Mouse (Mus musculus) intestine, embryonic 16.5 days (tissue): ENCODE measurements around the gene St3gal3. TPM values are rescaled to one million over a fixed set of nuclear protein-coding genes. Genes with fewer than 3 reads are reported as not detected.

ENCODE experiments used
- ATAC-seq: fragments of 200-750 bp; cut with Nextera tagmentation; 2 replicates; pipeline ENCODE4 v1.8.0; 2017; ENCODE audit warnings: moderate TSS enrichment, moderate library complexity
- H3K27ac ChIP-seq: fragments of 300-500 bp; sonication (generic); 2 replicates; pipeline ENCODE4 v1.5.1; 2014; ENCODE audit warnings: mild to moderate bottlenecking, low read length
- H3K27me3 ChIP-seq: fragments of 300-500 bp; sonication (generic); replicated peaks from 2 replicates; pipeline ENCODE4 v1.6.1; 2014; ENCODE audit warnings: low read length, control low read depth, mixed read lengths; ENCODE audit not compliant: control insufficient read depth, insufficient read depth
- H3K36me3 ChIP-seq: fragments of 300-500 bp; sonication (generic); 2 replicates; pipeline ENCODE4 v1.6.1; 2014; ENCODE audit warnings: low read length, control low read depth; ENCODE audit not compliant: control insufficient read depth, insufficient read depth
- H3K4me1 ChIP-seq: fragments of 300-500 bp; sonication (generic); 2 replicates; pipeline ENCODE4 v1.6.1; 2014; ENCODE audit warnings: low read length, control low read depth, mixed read lengths; ENCODE audit not compliant: control insufficient read depth, insufficient read depth
- H3K4me2 ChIP-seq: fragments of 300-500 bp; sonication (generic); 2 replicates; pipeline ENCODE4 v1.6.1; 2014; ENCODE audit warnings: low read depth, low read length, control low read depth
- H3K4me3 ChIP-seq: fragments of 300-500 bp; sonication (generic); 2 replicates; pipeline ENCODE4 v1.5.1; 2014; ENCODE audit warnings: mild to moderate bottlenecking, low read length
- H3K9ac ChIP-seq: fragments of 300-500 bp; sonication (generic); 2 replicates; pipeline ENCODE4 v1.6.1; 2014; ENCODE audit warnings: low read depth, low read length
- H3K9me3 ChIP-seq: fragments of 300-500 bp; sonication (generic); 2 replicates; pipeline ENCODE4 v1.6.1; 2016; ENCODE audit warnings: low read length, control low read depth; ENCODE audit not compliant: control insufficient read depth
- WGBS: fragments of 180-500 bp; shearing (Covaris S2); extraction: QIAGEN DNeasy Blood & Tissue Kit; methylation state at CpG from one replicate; pipeline ENCODE4 v1.1.7; 2014; 5-methylcytosine and 5-hydroxymethylcytosine counted together
- polyA plus RNA-seq: library from polyadenylated mRNA; unstranded; fragments of >200 nt; fragmentation: Nextera tagmentation; extraction: Ambion mirVana; gene quantifications from 2 replicates; pipeline ENCODE4 v1.2.1, GENCODE M21; 2015

Gene St3gal3
- polyA plus RNA-seq, 1 experiment from 2014 or later, result 8.6 TPM

- H3K27ac ChIP-seq, result no peak overlapping the region
- H3K4me1 ChIP-seq, result peaks cover 18% of the 10 kb centered on the region
- 0 out of 2 replicates have a peak, but pooled peaks cover 5% of the 10 kb centered on the region for H3K36me3 ChIP-seq
- H3K4me3 ChIP-seq, result no peak overlapping the region
- no peaks in the 10 kb centered on the region for H3K9me3 ChIP-seq
- H3K27me3 ChIP-seq, result no peaks in the 10 kb centered on the region
- no peak overlapping the region for H3K4me2 ChIP-seq
- ATAC-seq, result no peak
- no peak overlapping the region for H3K9ac ChIP-seq
- WGBS, result 65% methylated on average over 8 of the region's 8 CpGs
These were observed 225.8 kb downstream of the St3gal3 start for GRCm38 (mm10) chr4:117908834-117909453.

GRCm38 (mm10) chr4:117906196-117906595 is 228.5 kb downstream of the St3gal3 start:
- Histone ChIP-seq H3K9me3 (no peaks in the 10 kb centered on the region), H3K36me3 (peaks cover 12% of the 10 kb centered on the region), H3K4me2 (no peak overlapping the region), H3K27me3 (no peaks in the 10 kb centered on the region), H3K27ac (no peak overlapping the region), H3K9ac (no peak overlapping the region), H3K4me3 (no peak overlapping the region), H3K4me1 (peaks cover 3% of the 10 kb centered on the region; the same call in 1 of the 2 replicates)
- no peak for ATAC-seq
- WGBS, result 82% methylated on average over 3 of the region's 3 CpGs

GRCm38 (mm10) chr4:117904761-117905160 is 230.0 kb downstream of the St3gal3 start:
- Histone ChIP-seq H3K4me3 (no peak overlapping the region), H3K9me3 (no peaks in the 10 kb centered on the region), H3K4me1 (peaks cover 3% of the 10 kb centered on the region; the same call in 1 of the 2 replicates), H3K27me3 (no peaks in the 10 kb centered on the region), H3K4me2 (no peak overlapping the region), H3K36me3 (peaks cover 23% of the 10 kb centered on the region), H3K9ac (no peak overlapping the region), H3K27ac (no peak overlapping the region)
- ATAC-seq, result no peak
- WGBS, result 92% methylated on average over 8 of the region's 8 CpGs

- 94% methylated on average over 10 of the region's 10 CpGs for WGBS
These were observed 230.6 kb downstream of the St3gal3 start for GRCm38 (mm10) chr4:117904094-117904493.

GRCm38 (mm10) chr4:117898111-117898510 is 236.6 kb downstream of the St3gal3 start:
- H3K9me3 ChIP-seq, result no peaks in the 10 kb centered on the region
- ATAC-seq, result no peak
- H3K4me2 ChIP-seq, result no peak overlapping the region
- WGBS, result 71% methylated on average over 3 of the region's 3 CpGs
- H3K36me3 ChIP-seq, result peaks cover 18% of the 10 kb centered on the region
- H3K4me1 ChIP-seq, result no peaks in the 10 kb centered on the region
- no peak overlapping the region for H3K9ac ChIP-seq
- H3K27me3 ChIP-seq, result no peaks in the 10 kb centered on the region
- H3K4me3 ChIP-seq, result no peak overlapping the region
- H3K27ac ChIP-seq, result no peak overlapping the region

More at GRCm38 (mm10) chr4:117904094-117904493, 230.6 kb downstream of the St3gal3 start:
- Histone ChIP-seq H3K4me1 (peaks cover 3% of the 10 kb centered on the region; the same call in 1 of the 2 replicates), H3K4me3 (no peak overlapping the region), H3K27ac (no peak overlapping the region), H3K9me3 (no peaks in the 10 kb centered on the region), H3K27me3 (no peaks in the 10 kb centered on the region), H3K4me2 (no peak overlapping the region), H3K36me3 (peaks cover 23% of the 10 kb centered on the region), H3K9ac (no peak overlapping the region)
- ATAC-seq, result no peak

GRCm38 (mm10) chr4:117896031-117896430 is 238.7 kb downstream of the St3gal3 start:
- H3K27me3 ChIP-seq, result no peaks in the 10 kb centered on the region
- peaks cover 7% of the 10 kb centered on the region for H3K4me1 ChIP-seq
- no peak overlapping the region for H3K4me3 ChIP-seq
- 93% methylated on average over 6 of the region's 6 CpGs for WGBS
- H3K4me2 ChIP-seq, result no peak overlapping the region
- no peak for ATAC-seq
- no peaks in the 10 kb centered on the region for H3K9me3 ChIP-seq
- 0 out of 2 replicates have a peak, but pooled peaks cover 10% of the 10 kb centered on the region for H3K36me3 ChIP-seq
- no peak overlapping the region for H3K27ac ChIP-seq
- no peak overlapping the region for H3K9ac ChIP-seq

- H3K4me3 ChIP-seq, result no peak overlapping the region
- no peak for ATAC-seq
- H3K9me3 ChIP-seq, result no peaks in the 10 kb centered on the region
- no peak overlapping the region for H3K27ac ChIP-seq
- H3K27me3 ChIP-seq, result no peaks in the 10 kb centered on the region
- WGBS, result 84% methylated on average over 7 of the region's 7 CpGs
- H3K4me2 ChIP-seq, result no peak overlapping the region
- peaks cover 12% of the 10 kb centered on the region for H3K4me1 ChIP-seq
- H3K36me3 ChIP-seq, result 0 out of 2 replicates have a peak, but pooled peaks cover 4% of the 10 kb centered on the region
- no peak overlapping the region for H3K9ac ChIP-seq
These were observed 239.4 kb downstream of the St3gal3 start for GRCm38 (mm10) chr4:117895339-117895738.

GRCm38 (mm10) chr4:117894601-117895000 is 240.1 kb downstream of the St3gal3 start:
- Histone ChIP-seq H3K9me3 (no peaks in the 10 kb centered on the region), H3K9ac (no peak overlapping the region), H3K4me3 (no peak overlapping the region), H3K4me2 (no peak overlapping the region), H3K27me3 (no peaks in the 10 kb centered on the region), H3K4me1 (peaks cover 12% of the 10 kb centered on the region), H3K36me3 (no peaks in the 10 kb centered on the region), H3K27ac (no peak overlapping the region)
- WGBS, result 80% methylated on average over 8 of the region's 8 CpGs
- ATAC-seq, result no peak

- WGBS, result 12% methylated on average over 9 of the region's 9 CpGs
- Histone ChIP-seq H3K4me2 (no peak overlapping the region), H3K27ac (no peak overlapping the region), H3K36me3 (no peaks in the 10 kb centered on the region), H3K4me1 (peaks cover 12% of the 10 kb centered on the region), H3K4me3 (no peak overlapping the region), H3K9ac (no peak overlapping the region), H3K27me3 (no peaks in the 10 kb centered on the region), H3K9me3 (no peaks in the 10 kb centered on the region)
- no peak for ATAC-seq
These were observed 241.3 kb downstream of the St3gal3 start for GRCm38 (mm10) chr4:117893376-117893775.
